Mouse (Mus musculus) intestine, embryonic 15.5 days (tissue): ENCODE measurements at regions not wholly inside any gene's neighbourhood (a gene's known extent, or its start where the extent isn't known, plus 50 kb on each side); places are given as distances from the start of the nearest gene placed in this dataset.

Experiments used
- ATAC-seq: fragments of 200-750 bp; cut with Nextera tagmentation; 2 replicates; pipeline ENCODE4 v1.8.0; 2017; ENCODE audit warnings: moderate TSS enrichment, moderate library complexity
- H3K27ac ChIP-seq: fragments of 300-500 bp; sonication (generic); 2 replicates; pipeline ENCODE4 v1.5.1; 2015; ENCODE audit warnings: mild to moderate bottlenecking, inconsistent platforms
- H3K27me3 ChIP-seq: fragments of 300-500 bp; sonication (generic); replicated peaks from 2 replicates; pipeline ENCODE4 v1.6.1; 2015; ENCODE audit warnings: inconsistent platforms
- H3K36me3 ChIP-seq: fragments of 300-500 bp; sonication (generic); 2 replicates; pipeline ENCODE4 v1.6.1; 2015; ENCODE audit warnings: inconsistent platforms
- H3K4me1 ChIP-seq: fragments of 300-500 bp; sonication (generic); replicated peaks from 2 replicates; pipeline ENCODE4 v1.6.1; 2015; ENCODE audit warnings: inconsistent platforms
- H3K4me2 ChIP-seq: fragments of 300-500 bp; sonication (generic); replicated peaks from 2 replicates; pipeline ENCODE4 v1.6.1; 2015; ENCODE audit warnings: mild to moderate bottlenecking, inconsistent platforms
- H3K4me3 ChIP-seq: fragments of 300-500 bp; sonication (generic); replicated peaks from 2 replicates; pipeline ENCODE4 v1.5.1; 2015; ENCODE audit warnings: inconsistent platforms
- H3K9ac ChIP-seq: fragments of 300-500 bp; sonication (generic); 2 replicates; pipeline ENCODE4 v1.6.1; 2015; ENCODE audit warnings: inconsistent platforms
- H3K9me3 ChIP-seq: fragments of 300-500 bp; sonication (generic); 2 replicates; pipeline ENCODE4 v1.6.1; 2016; ENCODE audit warnings: inconsistent platforms
- WGBS: fragments of 180-500 bp; shearing (Covaris S2); methylation state at CpG from one replicate; pipeline ENCODE4 v1.1.7; 2015; 5-methylcytosine and 5-hydroxymethylcytosine counted together

DNA sequence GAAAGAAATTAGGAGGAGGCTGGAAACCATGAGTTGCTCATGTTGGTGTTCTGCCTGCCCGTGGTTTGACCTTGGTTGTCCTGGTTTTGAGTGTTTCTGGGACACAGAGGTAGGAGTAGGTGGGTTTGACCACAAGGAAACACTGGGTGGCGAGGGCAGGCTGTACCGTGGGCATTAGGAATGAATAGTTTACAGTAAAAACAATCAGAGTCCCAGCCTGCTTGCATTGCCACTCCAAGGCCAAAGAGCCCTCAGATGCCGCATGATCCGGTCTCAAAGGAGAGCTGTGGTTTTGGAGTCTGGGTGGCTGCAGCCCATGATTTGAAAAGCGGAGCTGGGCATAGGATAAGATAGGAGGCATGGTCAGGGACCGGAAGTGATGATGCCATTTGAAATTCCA, 212.0 kb downstream of the 4933412E24Rik start:
- Histone ChIP-seq H3K4me1 (no peaks in the 10 kb centered on the region), H3K4me3 (no peak overlapping the region), H3K27ac (no peak overlapping the region), H3K36me3 (no peaks in the 10 kb centered on the region), H3K27me3 (no peaks in the 10 kb centered on the region), H3K9ac (no peak overlapping the region), H3K4me2 (no peak overlapping the region), H3K9me3 (no peaks in the 10 kb centered on the region)
- WGBS = 86% methylated on average over 7 of the region's 7 CpGs
- ATAC-seq = no peak

GRCm38 (mm10) chr15:59802276-59802675, 214.1 kb downstream of the 4933412E24Rik start:
- ATAC-seq = no peak
- H3K4me1 ChIP-seq = no peaks in the 10 kb centered on the region
- H3K36me3 ChIP-seq = no peaks in the 10 kb centered on the region
- H3K4me3 ChIP-seq = no peak overlapping the region
- H3K9me3 ChIP-seq = no peaks in the 10 kb centered on the region
- no peak overlapping the region for H3K4me2 ChIP-seq
- no peak overlapping the region for H3K9ac ChIP-seq
- no peaks in the 10 kb centered on the region for H3K27me3 ChIP-seq
- 85% methylated on average over 7 of the region's 7 CpGs for WGBS
- H3K27ac ChIP-seq = no peak overlapping the region

DNA sequence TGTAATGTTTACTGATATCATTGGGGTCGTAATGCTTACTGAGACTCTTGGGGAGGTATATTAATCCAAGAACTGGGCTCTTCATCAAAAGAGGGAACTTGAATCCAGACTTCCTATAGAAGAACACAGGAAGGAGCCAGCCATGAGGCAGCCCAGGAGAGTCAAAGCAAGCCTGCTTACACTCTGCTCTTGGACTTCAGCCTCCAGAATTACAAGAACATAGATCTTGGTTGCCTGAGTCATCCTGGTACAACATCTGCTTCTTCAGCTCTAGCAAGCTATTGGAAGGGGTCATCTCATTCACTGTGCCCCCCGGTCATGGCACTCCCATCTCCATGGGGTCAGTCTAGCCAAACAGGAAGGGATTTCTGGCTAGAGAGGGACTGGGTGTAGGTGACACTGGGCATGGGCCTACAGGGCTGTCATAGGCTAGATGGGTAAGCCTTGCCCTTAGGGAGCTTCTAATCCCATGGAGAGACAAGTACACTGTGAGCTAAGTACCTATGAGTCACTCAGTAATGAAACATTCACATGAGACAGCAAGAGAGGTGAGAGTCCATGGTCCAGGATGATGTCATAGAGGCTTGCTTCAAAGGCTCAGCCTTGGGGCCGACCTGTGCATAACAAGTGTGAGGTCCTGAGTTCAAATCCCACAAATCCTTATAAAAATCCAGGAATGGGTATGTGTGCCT, 217.1 kb downstream of the 4933412E24Rik start:
- 81% methylated on average over 3 of the region's 3 CpGs for WGBS
- Histone ChIP-seq H3K36me3 (no peaks in the 10 kb centered on the region), H3K9ac (no peak overlapping the region), H3K9me3 (no peaks in the 10 kb centered on the region), H3K4me3 (no peak overlapping the region), H3K4me1 (no peaks in the 10 kb centered on the region), H3K27ac (no peak overlapping the region), H3K27me3 (no peaks in the 10 kb centered on the region), H3K4me2 (no peak overlapping the region)
- ATAC-seq = peak; percentile 87

- H3K27ac ChIP-seq = no peak overlapping the region
- no peak overlapping the region for H3K4me2 ChIP-seq
- no peak overlapping the region for H3K4me3 ChIP-seq
- H3K4me1 ChIP-seq = no peaks in the 10 kb centered on the region
- H3K9me3 ChIP-seq = no peaks in the 10 kb centered on the region
- H3K9ac ChIP-seq = no peak overlapping the region
- no peaks in the 10 kb centered on the region for H3K27me3 ChIP-seq
- no peaks in the 10 kb centered on the region for H3K36me3 ChIP-seq
- no peak for ATAC-seq
These were observed 217.9 kb downstream of the 4933412E24Rik start for GRCm38 (mm10) chr15:59798486-59798885.

DNA sequence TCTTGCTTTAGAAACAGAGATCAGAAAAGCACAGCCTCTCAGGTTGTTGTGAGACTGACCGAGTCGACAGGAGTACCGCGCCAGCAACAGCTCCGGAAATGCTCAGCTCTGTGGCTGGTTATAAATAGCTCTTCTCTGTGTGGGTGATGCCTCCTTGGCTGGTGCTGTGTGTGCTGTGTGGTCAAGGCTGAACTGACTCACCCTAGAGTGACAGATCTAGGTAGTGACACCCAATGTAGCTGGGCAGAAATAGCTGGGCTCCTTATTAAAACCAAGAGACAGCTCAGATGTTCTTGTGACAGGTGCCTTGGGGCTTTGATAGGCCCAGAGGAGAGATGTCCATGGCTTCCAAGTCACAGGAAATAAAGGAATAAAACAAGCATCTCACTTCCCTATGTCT, 220.7 kb downstream of the 4933412E24Rik start:
- Histone ChIP-seq H3K36me3 (no peaks in the 10 kb centered on the region), H3K4me2 (no peak overlapping the region), H3K9ac (no peak overlapping the region), H3K27ac (no peak overlapping the region), H3K27me3 (no peaks in the 10 kb centered on the region), H3K9me3 (no peaks in the 10 kb centered on the region), H3K4me1 (no peaks in the 10 kb centered on the region), H3K4me3 (no peak overlapping the region)
- WGBS = 80% methylated on average over 5 of the region's 5 CpGs
- ATAC-seq = no peak

- WGBS = 86% methylated on average over 6 of the region's 6 CpGs
- Histone ChIP-seq H3K4me3 (no peak overlapping the region), H3K27ac (no peak overlapping the region), H3K4me2 (no peak overlapping the region), H3K36me3 (no peaks in the 10 kb centered on the region), H3K4me1 (no peaks in the 10 kb centered on the region), H3K27me3 (no peaks in the 10 kb centered on the region), H3K9me3 (no peaks in the 10 kb centered on the region), H3K9ac (no peak overlapping the region)
- ATAC-seq = no peak
These were observed 221.5 kb downstream of the 4933412E24Rik start for GRCm38 (mm10) chr15:59794871-59795270.

GRCm38 (mm10) chr15:59786706-59787425, 229.5 kb downstream of the 4933412E24Rik start:
- 64% methylated on average over 4 of the region's 4 CpGs for WGBS
- ATAC-seq = peak; percentile 94
- no peak overlapping the region for H3K4me3 ChIP-seq

GRCm38 (mm10) chr15:59785981-59786380, 230.4 kb downstream of the 4933412E24Rik start:
- Histone ChIP-seq H3K27ac (no peak overlapping the region; the same call in 1 of the 2 replicates), H3K4me3 (no peak overlapping the region), H3K4me2 (no peak overlapping the region), H3K9me3 (no peaks in the 10 kb centered on the region), H3K9ac (no peak overlapping the region), H3K4me1 (peaks cover 9% of the 10 kb centered on the region), H3K36me3 (no peaks in the 10 kb centered on the region), H3K27me3 (no peaks in the 10 kb centered on the region)
- WGBS = 83% methylated on average over 5 of the region's 5 CpGs
- no peak for ATAC-seq

More at GRCm38 (mm10) chr15:59786706-59787425, 229.5 kb downstream of the 4933412E24Rik start:
- H3K9ac ChIP-seq = no peak overlapping the region
- H3K27ac ChIP-seq = peak overlapping the region; percentile 65
- H3K4me1 ChIP-seq = peaks cover 9% of the 10 kb centered on the region
- no peaks in the 10 kb centered on the region for H3K27me3 ChIP-seq
- H3K36me3 ChIP-seq = no peaks in the 10 kb centered on the region
- H3K9me3 ChIP-seq = no peaks in the 10 kb centered on the region
- H3K4me2 ChIP-seq = no peak overlapping the region

GRCm38 (mm10) chr15:59784556-59784929, 231.9 kb downstream of the 4933412E24Rik start:
- H3K9ac ChIP-seq = no peak overlapping the region
- no peak overlapping the region for H3K4me3 ChIP-seq
- 48% methylated on average over 8 of the region's 8 CpGs for WGBS
- H3K9me3 ChIP-seq = no peaks in the 10 kb centered on the region
- no peaks in the 10 kb centered on the region for H3K36me3 ChIP-seq
- ATAC-seq = no peak
- H3K4me1 ChIP-seq = peaks cover 9% of the 10 kb centered on the region
- no peak overlapping the region for H3K27ac ChIP-seq
- no peaks in the 10 kb centered on the region for H3K27me3 ChIP-seq
- H3K4me2 ChIP-seq = no peak overlapping the region

GRCm38 (mm10) chr15:59783782-59784555, 232.4 kb downstream of the 4933412E24Rik start:
- H3K4me3 ChIP-seq = no peak overlapping the region
- ATAC-seq = no peak
- no peak overlapping the region for H3K27ac ChIP-seq
- peak overlapping the region; percentile 33 for H3K4me2 ChIP-seq
- WGBS = 14% methylated on average over 22 of the region's 22 CpGs
- no peaks in the 10 kb centered on the region for H3K27me3 ChIP-seq
- no peak overlapping the region for H3K9ac ChIP-seq
- no peaks in the 10 kb centered on the region for H3K36me3 ChIP-seq
- H3K4me1 ChIP-seq = peaks cover 9% of the 10 kb centered on the region
- H3K9me3 ChIP-seq = no peaks in the 10 kb centered on the region

DNA sequence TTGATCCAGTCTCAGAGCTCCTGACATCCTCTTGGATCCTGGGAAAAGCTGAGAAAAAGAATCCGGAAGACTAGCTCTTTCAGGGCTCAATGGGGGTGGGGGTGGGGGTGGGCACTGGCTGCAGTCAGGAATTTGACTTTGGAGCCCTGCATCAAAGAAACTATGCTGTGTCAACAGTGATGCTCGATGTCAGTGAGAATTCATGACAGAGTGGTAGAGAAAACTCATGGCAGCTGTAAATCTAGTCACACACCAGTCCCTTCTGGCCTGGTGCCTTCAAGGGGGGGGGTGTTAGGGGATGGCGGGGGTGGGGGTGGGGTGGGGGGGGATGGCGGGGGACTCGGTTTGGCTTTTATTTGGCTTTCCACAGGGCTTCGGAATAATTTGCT, 233.0 kb downstream of the 4933412E24Rik start:
- no peak for ATAC-seq
- Histone ChIP-seq H3K9ac (no peak overlapping the region), H3K4me2 (peak overlapping the region; percentile 33; the same call in 1 of the 2 replicates), H3K27ac (no peak overlapping the region), H3K9me3 (no peaks in the 10 kb centered on the region), H3K4me1 (peaks cover 9% of the 10 kb centered on the region), H3K27me3 (no peaks in the 10 kb centered on the region), H3K36me3 (no peaks in the 10 kb centered on the region), H3K4me3 (no peak overlapping the region)
- 6% methylated on average over 6 of the region's 6 CpGs for WGBS

DNA sequence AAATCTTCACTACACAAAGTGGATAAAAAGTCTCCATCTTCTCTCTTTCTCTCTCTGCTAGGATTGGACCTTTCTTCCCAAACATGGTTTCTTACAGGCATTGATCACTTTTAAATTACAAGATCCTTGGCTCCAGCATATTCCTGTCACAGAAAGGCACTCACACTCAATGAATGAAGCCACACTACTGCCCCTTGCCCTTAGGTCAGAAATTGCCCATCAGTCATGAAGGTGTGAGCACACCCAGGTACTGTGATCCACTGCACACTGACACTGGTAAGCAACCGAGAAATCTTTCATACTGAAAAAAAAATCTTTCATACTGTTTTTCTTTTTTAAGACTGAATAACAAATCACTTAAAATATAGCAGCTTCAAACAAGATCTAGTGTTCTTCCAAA, 235.9 kb downstream of the 4933412E24Rik start:
- Histone ChIP-seq H3K27ac (no peak overlapping the region), H3K9ac (no peak overlapping the region), H3K4me1 (peaks cover 9% of the 10 kb centered on the region), H3K4me3 (no peak overlapping the region), H3K27me3 (no peaks in the 10 kb centered on the region), H3K36me3 (no peaks in the 10 kb centered on the region), H3K9me3 (no peaks in the 10 kb centered on the region), H3K4me2 (no peak overlapping the region)
- WGBS = 70% methylated on average over 1 of the region's 1 CpGs
- no peak for ATAC-seq
